Mouse (Mus musculus): ENCODE results near the gene Popdc3. TPM values are rescaled to one million over a fixed set of nuclear protein-coding genes. Genes with fewer than 3 reads are reported as not detected.
"Not testable (repeated sequence)": the region's sequence is repeated elsewhere in the genome, so short reads cannot be mapped to it uniquely, and the experiment has no call there.

Gene Popdc3
- polyA plus RNA-seq, 1 experiment from 2014 or later: 3.6 TPM

- Histone ChIP-seq H3K27ac (replicated peaks) (no peak overlapping the region), H3K9ac (no peak overlapping the region), H3K27me3 (peaks cover 21% of the 10 kb centered on the region), H3K9me3 (replicated peaks) (no peaks in the 10 kb centered on the region), H3K4me3 (replicated peaks) (no peak overlapping the region), H3K4me1 (peaks cover 10% of the 10 kb centered on the region), H3K36me3 (no peaks in the 10 kb centered on the region), H3K4me2 (replicated peaks) (no peak overlapping the region)
- 48% methylated on average over 7 of the region's 7 CpGs for WGBS
- ATAC-seq (ENCODE audit: insufficient number of reproducible peaks, low FRiP score, low TSS enrichment, low read depth): no peak
Measured at GRCm38 (mm10) chr10:45288351-45288750, 110.5 kb downstream of the Popdc3 start.

- Histone ChIP-seq H3K9me3 (replicated peaks) (no peaks in the 10 kb centered on the region), H3K27ac (replicated peaks) (no peak overlapping the region), H3K27me3 (peaks cover 21% of the 10 kb centered on the region), H3K36me3 (no peaks in the 10 kb centered on the region), H3K4me3 (replicated peaks) (peak overlapping the region; percentile 57), H3K9ac (peak overlapping the region; percentile 31; the same call in 1 of the 2 replicates), H3K4me2 (replicated peaks) (peak overlapping the region; percentile 95), H3K4me1 (peaks cover 10% of the 10 kb centered on the region)
- whole genome bisulfite sequencing: under 1% methylated on average over 71 of the region's 71 CpGs
- ATAC-seq (ENCODE audit: insufficient number of reproducible peaks, low FRiP score, low TSS enrichment, low read depth): peak; percentile 60; the same call in 1 of the 2 replicates
Measured at GRCm38 (mm10) chr10:45289218-45290105, 111.6 kb downstream of the Popdc3 start.

GRCm38 (mm10) chr10:45290618-45291017 is 112.7 kb downstream of the Popdc3 start:
- H3K27me3 ChIP-seq: peaks cover 21% of the 10 kb centered on the region
- no peak overlapping the region for H3K27ac ChIP-seq (replicated peaks)
- H3K9me3 ChIP-seq (replicated peaks): no peaks in the 10 kb centered on the region
- no peak overlapping the region for H3K4me2 ChIP-seq (replicated peaks)
- no peak overlapping the region for H3K4me3 ChIP-seq (replicated peaks)
- no peaks in the 10 kb centered on the region for H3K36me3 ChIP-seq
- no peak for ATAC-seq (ENCODE audit: insufficient number of reproducible peaks, low FRiP score, low TSS enrichment, low read depth)
- H3K9ac ChIP-seq: no peak overlapping the region
- WGBS: 51% methylated on average over 5 of the region's 5 CpGs
- H3K4me1 ChIP-seq: peaks cover 10% of the 10 kb centered on the region

GRCm38 (mm10) chr10:45292159-45292558 is 114.3 kb downstream of the Popdc3 start:
- Histone ChIP-seq H3K4me1 (peaks cover 10% of the 10 kb centered on the region), H3K27me3 (peaks cover 21% of the 10 kb centered on the region)
- not testable (repeated sequence) for H3K9me3 ChIP-seq (replicated peaks); ATAC-seq (ENCODE audit: insufficient number of reproducible peaks, low FRiP score, low TSS enrichment, low read depth); H3K4me3 ChIP-seq (replicated peaks); H3K27ac ChIP-seq (replicated peaks); H3K9ac ChIP-seq; H3K36me3 ChIP-seq; H3K4me2 ChIP-seq (replicated peaks)
- WGBS: 60% methylated on average over 4 of the region's 4 CpGs

GRCm38 (mm10) chr10:45295093-45295492 is 117.2 kb downstream of the Popdc3 start:
- 77% methylated on average over 5 of the region's 5 CpGs for WGBS
- ATAC-seq (ENCODE audit: insufficient number of reproducible peaks, low FRiP score, low TSS enrichment, low read depth): no peak
- H3K27me3 ChIP-seq: peaks cover 3% of the 10 kb centered on the region

GRCm38 (mm10) chr10:45298503-45298902 is 120.6 kb downstream of the Popdc3 start:
- H3K36me3 ChIP-seq: no peaks in the 10 kb centered on the region
- no peak overlapping the region for H3K4me3 ChIP-seq (replicated peaks)
- H3K27me3 ChIP-seq: no peaks in the 10 kb centered on the region
- H3K4me1 ChIP-seq: no peaks in the 10 kb centered on the region
- ATAC-seq (ENCODE audit: insufficient number of reproducible peaks, low FRiP score, low TSS enrichment, low read depth): no peak
- H3K9ac ChIP-seq: no peak overlapping the region
- no peak overlapping the region for H3K4me2 ChIP-seq (replicated peaks)
- H3K9me3 ChIP-seq (replicated peaks): no peaks in the 10 kb centered on the region
- H3K27ac ChIP-seq (replicated peaks): no peak overlapping the region
- 69% methylated on average over 6 of the region's 6 CpGs for WGBS

More at GRCm38 (mm10) chr10:45295093-45295492, 117.2 kb downstream of the Popdc3 start:
- H3K4me3 ChIP-seq (replicated peaks): no peak overlapping the region
- H3K9me3 ChIP-seq (replicated peaks): no peaks in the 10 kb centered on the region
- H3K4me1 ChIP-seq: no peaks in the 10 kb centered on the region
- no peak overlapping the region for H3K9ac ChIP-seq
- no peaks in the 10 kb centered on the region for H3K36me3 ChIP-seq
- H3K27ac ChIP-seq (replicated peaks): no peak overlapping the region
- no peak overlapping the region for H3K4me2 ChIP-seq (replicated peaks)

- Histone ChIP-seq H3K4me2 (replicated peaks) (no peak overlapping the region), H3K27me3 (no peaks in the 10 kb centered on the region), H3K27ac (replicated peaks) (no peak overlapping the region), H3K36me3 (no peaks in the 10 kb centered on the region), H3K9ac (no peak overlapping the region), H3K4me3 (replicated peaks) (no peak overlapping the region), H3K9me3 (replicated peaks) (no peaks in the 10 kb centered on the region), H3K4me1 (no peaks in the 10 kb centered on the region)
- no peak for ATAC-seq (ENCODE audit: insufficient number of reproducible peaks, low FRiP score, low TSS enrichment, low read depth)
- WGBS: 88% methylated on average over 4 of the region's 4 CpGs
Measured at GRCm38 (mm10) chr10:45299509-45299908, 121.6 kb downstream of the Popdc3 start.

GRCm38 (mm10) chr10:45303315-45304036 is 125.6 kb downstream of the Popdc3 start:
- H3K4me3 ChIP-seq (replicated peaks): no peak overlapping the region

GRCm38 (mm10) chr10:45305173-45305572 is 127.3 kb downstream of the Popdc3 start:
- no peak for ATAC-seq (ENCODE audit: insufficient number of reproducible peaks, low FRiP score, low TSS enrichment, low read depth)
- Histone ChIP-seq H3K27ac (replicated peaks) (no peak overlapping the region), H3K4me1 (no peaks in the 10 kb centered on the region), H3K27me3 (no peaks in the 10 kb centered on the region), H3K9ac (no peak overlapping the region), H3K4me2 (replicated peaks) (no peak overlapping the region), H3K4me3 (replicated peaks) (no peak overlapping the region), H3K9me3 (replicated peaks) (no peaks in the 10 kb centered on the region), H3K36me3 (no peaks in the 10 kb centered on the region)
- 69% methylated on average over 5 of the region's 5 CpGs for WGBS

More at GRCm38 (mm10) chr10:45303315-45304036, 125.6 kb downstream of the Popdc3 start:
- Histone ChIP-seq H3K27ac (replicated peaks) (no peak overlapping the region), H3K9me3 (replicated peaks) (no peaks in the 10 kb centered on the region), H3K4me1 (no peaks in the 10 kb centered on the region), H3K9ac (no peak overlapping the region), H3K36me3 (no peaks in the 10 kb centered on the region), H3K27me3 (no peaks in the 10 kb centered on the region), H3K4me2 (replicated peaks) (no peak overlapping the region)
- WGBS: 63% methylated on average over 14 of the region's 14 CpGs
- no peak for ATAC-seq (ENCODE audit: insufficient number of reproducible peaks, low FRiP score, low TSS enrichment, low read depth)

- Histone ChIP-seq H3K4me3 (replicated peaks) (no peak overlapping the region), H3K27ac (replicated peaks) (0 out of 2 replicates have a peak overlapping the region, but pooled peaks have one; percentile 39), H3K4me1 (no peaks in the 10 kb centered on the region), H3K27me3 (no peaks in the 10 kb centered on the region), H3K9ac (no peak overlapping the region), H3K36me3 (no peaks in the 10 kb centered on the region), H3K4me2 (replicated peaks) (no peak overlapping the region), H3K9me3 (replicated peaks) (no peaks in the 10 kb centered on the region)
- no peak for ATAC-seq (ENCODE audit: insufficient number of reproducible peaks, low FRiP score, low TSS enrichment, low read depth)
- 86% methylated on average over 5 of the region's 5 CpGs for WGBS
Measured at GRCm38 (mm10) chr10:45311129-45311528, 133.2 kb downstream of the Popdc3 start.

GRCm38 (mm10) chr10:45311624-45312023 is 133.7 kb downstream of the Popdc3 start:
- no peak overlapping the region for H3K4me3 ChIP-seq (replicated peaks)
- H3K4me1 ChIP-seq: no peaks in the 10 kb centered on the region
- WGBS: 57% methylated on average over 7 of the region's 7 CpGs
- no peak overlapping the region for H3K9ac ChIP-seq
- H3K27ac ChIP-seq (replicated peaks): no peak overlapping the region
- H3K4me2 ChIP-seq (replicated peaks): no peak overlapping the region
- peak; percentile 63 for ATAC-seq (ENCODE audit: insufficient number of reproducible peaks, low FRiP score, low TSS enrichment, low read depth)
- H3K36me3 ChIP-seq: no peaks in the 10 kb centered on the region
- H3K27me3 ChIP-seq: no peaks in the 10 kb centered on the region
- no peaks in the 10 kb centered on the region for H3K9me3 ChIP-seq (replicated peaks)
